Mouse (Mus musculus) liver, embryonic 14.5 days (tissue): ENCODE data around the gene Dnajb13. TPM values are rescaled to one million over a fixed set of nuclear protein-coding genes. Genes with fewer than 3 reads are reported as not detected.
A peak's percentile ranks its signal among the peaks of the same experiment; 100 is the strongest.

Experiments used
- ATAC-seq: fragments of 200-750 bp; cut with Nextera tagmentation; 2 replicates; pipeline ENCODE4 v1.8.0; 2017; ENCODE audit warnings: moderate number of reproducible peaks, mild to moderate bottlenecking, moderate library complexity; ENCODE audit not compliant: insufficient read depth
- DNase-seq, 3 experiments: peaks; one replicate each; pipeline ENCODE4 v3.0.0-alpha.2; 2012 to 2013; ENCODE audit warnings: low read depth in 3 of 3, low spot score in 3 of 3
- H3K27ac ChIP-seq: fragments of 300-500 bp; sonication (generic); 2 replicates; pipeline ENCODE4 v1.5.1; 2014; ENCODE audit warnings: moderate library complexity, mild to moderate bottlenecking, control low read depth, inconsistent platforms
- H3K27me3 ChIP-seq: fragments of 300-500 bp; sonication (generic); 2 replicates; pipeline ENCODE4 v1.6.1; 2014; ENCODE audit warnings: mild to moderate bottlenecking, low read length, moderate library complexity; ENCODE audit not compliant: control insufficient read depth, insufficient read depth
- H3K36me3 ChIP-seq: fragments of 300-500 bp; sonication (generic); replicated peaks from 2 replicates; pipeline ENCODE4 v1.6.1; 2014; ENCODE audit warnings: low read depth; ENCODE audit not compliant: control insufficient read depth, insufficient read depth
- H3K4me1 ChIP-seq, 2 experiments: fragments of 200-500 bp in 1 of 2; fragments of 300-500 bp in 1 of 2; sonication (generic) in 1 of 2; replicated peaks; 2 replicates each; pipeline ENCODE4 v1.6.1; 2012 to 2014; ENCODE audit warnings: antibody characterized with exemption in 1 of 2, inconsistent platforms in 1 of 2, low read length in 1 of 2; ENCODE audit not compliant: control insufficient read depth in 2 of 2, insufficient read depth in 2 of 2
- H3K4me2 ChIP-seq: fragments of 300-500 bp; sonication (generic); 2 replicates; pipeline ENCODE4 v1.6.1; 2014; ENCODE audit warnings: low read depth, mild to moderate bottlenecking, control low read depth, moderate library complexity
- H3K4me3 ChIP-seq, 2 experiments: fragments of 200-500 bp in 1 of 2; fragments of 300-500 bp in 1 of 2; sonication (generic) in 1 of 2; 2 replicates each; pipeline ENCODE4 v1.5.1; 2012 to 2014; ENCODE audit warnings: low read depth in 2 of 2, low read length in 2 of 2, mild to moderate bottlenecking in 2 of 2, control low read depth in 1 of 2, inconsistent platforms in 1 of 2, moderate library complexity in 1 of 2; ENCODE audit not compliant: insufficient read depth in 1 of 2
- H3K9ac ChIP-seq: fragments of 300-500 bp; sonication (generic); replicated peaks from 2 replicates; pipeline ENCODE4 v1.6.1; 2014; ENCODE audit warnings: mild to moderate bottlenecking, control low read depth, moderate library complexity
- H3K9me3 ChIP-seq: fragments of 300-500 bp; sonication (generic); 2 replicates; pipeline ENCODE4 v1.6.1; 2016; ENCODE audit warnings: low read length, mixed read lengths; ENCODE audit not compliant: control insufficient read depth
- CTCF ChIP-seq: IDR thresholded peaks from 2 replicates; pipeline ENCODE4 v1.5.1; 2016; ENCODE audit warnings: antibody characterized with exemption, low read depth, control low read depth
- EP300 ChIP-seq: IDR thresholded peaks from 2 replicates; pipeline ENCODE4 v1.6.1; 2016; ENCODE audit warnings: antibody characterized with exemption, low read depth
- WGBS: fragments of 180-500 bp; shearing (Covaris S2); extraction: QIAGEN DNeasy Blood & Tissue Kit; methylation state at CpG from one replicate; pipeline ENCODE4 v1.1.7; 2014; ENCODE audit not compliant: insufficient replicate concordance; 5-methylcytosine and 5-hydroxymethylcytosine counted together
- polyA plus RNA-seq, 2 experiments: library from polyadenylated mRNA; depleted of rRNA in 1 of 2; stranded (reverse) in 1 of 2; unstranded in 1 of 2; fragments of >200 nt; fragmentation: Nextera tagmentation in 1 of 2; extraction: Ambion mirVana in 1 of 2; gene quantifications; 2 replicates each; pipeline versions ENCODE4 v1.2.1 to v1.2.3; 2012 to 2014

Dnajb13 gene
- polyA plus RNA-seq, 2 experiments = 0.58 to 2.3 TPM

GRCm38 (mm10) chr7:100495581-100496251, 19.0 kb downstream of the Dnajb13 start:
- TF ChIP-seq EP300 (no peak), CTCF (peak; percentile 13; the same call in 1 of the 2 replicates)
- no peaks in the 10 kb centered on the region for H3K27me3 ChIP-seq
- no peaks in the 10 kb centered on the region for H3K9me3 ChIP-seq
- peak overlapping the region; percentile 56 for H3K27ac ChIP-seq
- H3K9ac ChIP-seq = peak overlapping the region; percentile 98
- ATAC-seq (peak; percentile 11), DNase-seq (peak; percentile 57 to 80 (median 57))
- peaks cover 14 to 26% of the 10 kb centered on the region in 2 experiments for H3K4me1 ChIP-seq
- peak overlapping the region; percentile 91 for H3K4me2 ChIP-seq
- peaks cover 66% of the 10 kb centered on the region for H3K36me3 ChIP-seq
- WGBS = 23% methylated on average over 11 of the region's 11 CpGs
- peak overlapping the region; percentile 78 to 97 for H3K4me3 ChIP-seq

GRCm38 (mm10) chr7:100495042-100495441, 19.7 kb downstream of the Dnajb13 start:
- ATAC-seq (no peak), DNase-seq (no peak)
- TF ChIP-seq CTCF (no peak), EP300 (no peak)
- 29% methylated on average over 8 of the region's 8 CpGs for WGBS
- Histone ChIP-seq H3K27ac (peak overlapping the region; percentile 56), H3K4me3 (peak overlapping the region; percentile 78 to 97), H3K4me2 (peak overlapping the region; percentile 91), H3K27me3 (no peaks in the 10 kb centered on the region), H3K9ac (peak overlapping the region; percentile 98), H3K9me3 (no peaks in the 10 kb centered on the region), H3K36me3 (peaks cover 62% of the 10 kb centered on the region), H3K4me1 (peaks cover 14 to 25% of the 10 kb centered on the region in 2 experiments)

DNA sequence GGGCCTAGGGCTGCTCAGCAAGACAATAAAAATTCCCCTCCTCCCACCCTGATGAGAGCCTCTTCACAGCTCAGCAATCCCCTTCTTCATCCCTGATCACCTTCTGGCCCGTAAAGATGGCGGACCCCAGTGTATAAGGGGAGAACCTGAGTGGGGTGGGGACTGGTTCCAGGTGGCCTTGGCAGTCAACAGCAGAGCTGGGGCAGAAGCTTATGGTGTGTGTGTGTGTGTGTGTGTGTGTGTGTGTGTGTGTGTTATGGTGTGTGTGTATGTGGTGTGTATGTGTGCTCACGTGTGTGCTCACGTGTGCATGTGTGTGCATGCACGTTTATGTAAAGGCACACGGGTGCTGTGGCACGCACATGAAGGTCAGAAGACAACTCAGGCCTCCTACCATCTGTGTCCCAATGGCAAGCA, 20.3 kb downstream of the Dnajb13 start:
- H3K9me3 ChIP-seq = no peaks in the 10 kb centered on the region
- DNase-seq (no peak), ATAC-seq (no peak)
- peaks cover 14 to 25% of the 10 kb centered on the region in 2 experiments for H3K4me1 ChIP-seq
- TF ChIP-seq EP300 = no peak
- TF ChIP-seq CTCF = no peak
- no peaks in the 10 kb centered on the region for H3K27me3 ChIP-seq
- peaks cover 55% of the 10 kb centered on the region for H3K36me3 ChIP-seq
- peak overlapping the region; percentile 78 to 97 for H3K4me3 ChIP-seq
- H3K9ac ChIP-seq = peak overlapping the region; percentile 98
- H3K4me2 ChIP-seq = peak overlapping the region; percentile 91
- peak overlapping the region; percentile 56 for H3K27ac ChIP-seq
- 57% methylated on average over 7 of the region's 7 CpGs for WGBS

DNA sequence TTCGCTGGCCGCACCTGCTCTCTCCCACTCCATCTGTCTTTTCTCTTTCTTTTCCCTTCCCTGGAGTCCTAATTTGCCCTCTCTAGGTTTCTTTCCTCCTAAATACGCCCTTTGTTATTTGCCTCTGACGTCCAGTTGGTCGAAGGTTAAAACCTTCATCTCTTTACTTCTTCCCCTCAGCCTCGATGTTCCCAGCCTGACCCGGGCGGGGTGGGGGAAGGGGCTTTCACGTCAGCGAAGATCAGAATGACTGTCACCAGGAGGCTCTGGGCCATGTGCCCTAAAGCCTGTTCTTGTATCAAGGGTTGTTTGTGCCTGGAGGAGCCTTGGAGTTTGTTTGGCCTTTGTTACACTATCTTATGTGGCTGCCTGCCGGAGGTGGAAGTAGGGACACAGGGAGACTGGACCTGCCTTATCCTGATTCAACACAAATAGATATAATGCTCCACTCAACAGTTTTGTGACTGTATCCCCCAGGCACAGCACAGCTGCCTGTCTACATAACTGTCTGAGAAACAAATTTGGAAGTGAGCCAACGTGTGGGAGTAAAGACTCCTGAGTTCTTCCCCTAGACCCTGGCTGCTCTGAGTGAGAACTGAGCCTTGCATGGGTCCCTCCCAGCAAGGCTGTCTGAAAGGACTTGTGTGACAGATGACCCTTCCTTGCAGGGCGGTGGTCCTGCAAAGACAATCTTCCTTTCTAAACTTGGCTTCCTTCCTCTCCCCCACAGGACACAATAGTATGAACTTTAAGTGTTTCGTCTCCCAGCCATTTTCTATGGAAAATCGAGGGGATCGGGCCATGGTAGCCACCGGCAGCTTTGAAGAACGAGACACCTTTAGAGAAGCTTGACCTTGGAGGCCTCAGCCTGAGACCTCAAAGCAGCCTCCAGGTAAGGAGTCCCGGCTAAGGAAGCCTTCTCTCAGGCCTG, 21.0 kb downstream of the Dnajb13 start:
- peak overlapping the region; percentile 56 for H3K27ac ChIP-seq
- H3K4me2 ChIP-seq = peak overlapping the region; percentile 91
- H3K36me3 ChIP-seq = peaks cover 49% of the 10 kb centered on the region
- DNase-seq (peak in 1 of 3 experiments; percentile 47), ATAC-seq (peak; percentile 18; the same call in 1 of the 2 replicates)
- peaks cover 14 to 25% of the 10 kb centered on the region in 2 experiments for H3K4me1 ChIP-seq
- H3K9ac ChIP-seq = peak overlapping the region; percentile 98
- WGBS = 14% methylated on average over 19 of the region's 19 CpGs
- H3K27me3 ChIP-seq = no peaks in the 10 kb centered on the region
- no peak for TF ChIP-seq EP300
- no peaks in the 10 kb centered on the region for H3K9me3 ChIP-seq
- H3K4me3 ChIP-seq = peak overlapping the region; percentile 78 to 97

DNA sequence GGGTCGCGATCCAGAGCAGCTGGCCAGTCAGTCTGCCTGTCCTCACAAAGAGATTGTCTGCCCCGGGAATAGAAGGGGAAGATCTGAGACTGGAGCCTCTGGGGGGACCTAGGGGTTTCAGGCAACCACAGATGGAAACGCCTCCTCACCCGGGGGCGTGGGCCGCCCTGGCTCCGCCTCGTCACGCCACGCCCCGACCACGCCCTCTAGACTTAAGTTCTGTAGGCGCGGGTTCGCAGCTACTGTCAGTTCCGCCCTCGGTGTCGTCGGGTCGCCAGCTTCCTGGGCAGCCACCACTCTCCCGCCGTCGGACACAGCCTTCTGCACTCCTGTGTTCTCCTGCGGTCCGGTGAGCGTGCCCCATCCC, 21.7 kb downstream of the Dnajb13 start, which contains the start of gene Ucp2:
Gene Ucp2, plus strand, starts transcription at position 221 of the 367 bp plus-strand sequence.
- H3K27me3 ChIP-seq = no peaks in the 10 kb centered on the region
- H3K36me3 ChIP-seq = peaks cover 42% of the 10 kb centered on the region
- H3K4me1 ChIP-seq = peaks cover 14 to 25% of the 10 kb centered on the region in 2 experiments
- WGBS = under 1% methylated on average over 27 of the region's 27 CpGs
- H3K4me3 ChIP-seq = peak within 1 kb of the TSS; percentile 78 to 97
- ATAC-seq (peak; percentile 88), DNase-seq (peak; percentile 88)
- no peak; the same call in 1 of the 2 replicates for TF ChIP-seq CTCF
- TF ChIP-seq EP300 = peak; percentile 20; the same call in 1 of the 2 replicates
- H3K9ac ChIP-seq = peak within 1 kb of the TSS; percentile 98
- H3K4me2 ChIP-seq = peak within 1 kb of the TSS; percentile 91
- H3K27ac ChIP-seq = peak within 1 kb of the TSS; percentile 56
- no peaks in the 10 kb centered on the region for H3K9me3 ChIP-seq
